Mouse (Mus musculus): ENCODE data around the gene Exph5. TPM values are rescaled to one million over a fixed set of nuclear protein-coding genes. Genes with fewer than 3 reads are reported as not detected.

Gene Exph5
- total RNA-seq, 2 experiments from 2014 or later, result 0.54 to 0.95 TPM

DNA sequence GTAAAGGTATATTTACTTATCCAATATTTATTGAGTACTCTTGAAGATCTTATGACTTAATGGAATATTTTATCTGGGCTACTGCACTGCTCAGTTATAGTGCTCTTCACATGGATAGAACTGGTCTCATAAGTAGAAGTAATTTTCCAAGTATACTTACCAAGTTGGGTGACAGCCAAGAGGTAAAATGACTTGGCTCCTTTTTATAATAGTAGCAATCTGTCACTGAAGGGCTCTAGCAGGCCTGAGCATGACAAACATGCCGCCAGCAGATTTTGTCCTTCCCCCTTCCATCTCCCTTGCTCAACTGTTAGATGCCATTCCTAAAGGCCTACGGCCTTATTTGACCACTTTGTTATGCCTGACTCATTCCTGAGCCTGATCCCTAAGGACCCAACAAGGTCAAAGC is 107.5 kb downstream of the Exph5 start:
- DNase-seq, result no peak

DNA sequence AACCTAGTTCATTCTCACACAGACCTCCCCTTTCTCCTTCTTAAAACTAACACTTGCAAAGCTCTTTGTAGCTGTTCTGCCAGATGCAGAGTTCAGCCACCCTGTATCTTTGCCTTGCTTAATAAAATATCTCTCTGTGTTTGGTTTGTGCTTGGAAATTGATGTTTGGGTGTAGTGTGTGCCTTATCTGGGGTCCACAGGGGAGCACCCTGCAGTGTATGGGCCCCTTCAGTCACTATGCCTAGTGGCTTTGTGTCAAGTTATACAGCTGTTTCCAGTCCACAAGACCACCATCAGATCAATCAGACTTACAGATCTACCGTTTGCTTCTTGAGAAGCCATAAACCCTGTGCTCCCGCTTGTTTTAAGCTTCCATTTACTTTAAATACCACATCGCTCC is 108.0 kb downstream of the Exph5 start:
- DNase-seq, result no peak

DNA sequence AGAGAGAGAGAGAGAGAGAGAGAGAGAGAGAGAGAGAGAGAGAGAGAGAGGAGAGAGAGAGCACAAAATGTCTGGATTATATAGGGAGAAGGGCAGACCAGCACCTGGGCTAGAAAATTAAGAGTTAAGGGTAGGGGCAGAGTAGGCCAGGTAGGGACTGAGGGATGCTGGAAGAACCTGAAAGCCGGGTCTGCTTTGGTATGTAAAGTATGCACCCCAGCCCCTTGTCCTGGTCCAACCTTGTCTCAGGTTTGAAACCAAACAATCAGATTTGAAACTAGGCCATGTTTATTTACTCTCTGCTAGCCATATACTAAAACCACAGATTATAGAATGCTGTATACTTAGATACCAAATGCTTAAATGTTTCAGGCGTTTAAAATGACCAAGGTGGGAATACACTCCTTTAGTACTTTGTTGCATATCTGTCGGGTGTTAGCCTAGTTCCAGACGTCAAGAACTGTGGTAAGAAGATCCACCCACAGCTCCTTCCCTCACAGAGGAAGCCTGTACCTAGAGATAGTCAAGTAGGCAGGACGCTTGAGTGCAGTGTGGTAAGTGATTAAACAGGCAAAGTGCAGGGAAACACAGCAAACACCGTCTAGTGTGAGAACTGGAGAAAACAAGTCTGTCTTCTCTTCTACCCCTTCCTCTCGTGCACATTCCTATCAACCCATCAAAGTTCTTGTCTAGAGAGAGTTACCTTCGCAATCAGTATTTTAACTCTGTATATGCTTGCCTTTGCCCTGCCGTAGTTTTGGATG is 120.8 kb downstream of the Exph5 start:
- DNase-seq, result no peak

DNA sequence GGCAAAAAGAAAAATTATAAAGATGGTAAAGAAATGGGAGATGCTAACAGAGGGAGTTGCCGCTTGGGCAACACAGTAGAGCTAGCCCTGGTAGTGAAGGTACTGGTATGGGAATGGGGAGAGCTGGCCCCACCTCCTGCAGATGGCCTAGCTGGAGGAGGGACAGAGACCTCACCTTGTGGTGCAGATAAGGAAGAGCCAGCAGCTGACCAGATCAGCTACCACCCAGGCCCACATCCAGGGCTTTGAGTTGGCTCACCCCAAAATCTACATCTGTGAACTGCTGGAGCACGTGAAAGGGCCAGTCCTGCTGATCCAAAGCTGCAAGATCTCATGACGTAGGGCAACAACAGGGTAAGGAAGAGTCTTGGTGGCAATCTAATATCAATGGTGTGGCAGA is 125.3 kb downstream of the Exph5 start:
- DNase-seq, result no peak

Small RNA genes within 50 kb of the gene (microRNA-seq; reads per million reads assigned to microRNA genes)
- gene Mir130c (ENCODE audit: borderline replicate concordance in 2 of 2), result 0 reads per million in 2 experiments

Other genes starting within 250 kb of the Exph5 start
- 1 to 10 TPM; 8.0 to 8.4 TPM for gene Ddx10, start 53.6 kb upstream of the Exph5 start, total RNA-seq (2021)
- gene Kdelc2, start 82.4 kb downstream of the Exph5 start, total RNA-seq (2021), result 1 to 10 TPM; 5.4 to 5.7 TPM
- gene 4930550C14Rik, start 100.7 kb downstream of the Exph5 start, total RNA-seq (2021), result not detected
- 1 to 10 TPM; 4.8 to 6.8 TPM for gene Atm, start 235.1 kb downstream of the Exph5 start, total RNA-seq (2021)
- gene Npat, start 235.4 kb downstream of the Exph5 start, total RNA-seq (2021), result 1 to 10 TPM; 3.6 to 4.3 TPM